Mouse (Mus musculus) liver, adult (tissue): ENCODE measurements around the gene Phox2a.

ENCODE experiments used
- GATA4 ChIP-seq: IDR thresholded peaks from 2 replicates; pipeline ENCODE4 v1.6.1; 2014; ENCODE audit warnings: mild to moderate bottlenecking, low read length; ENCODE audit not compliant: insufficient replicate concordance

Phox2a gene

GRCm38 (mm10) chr7:101817861-101818401 is at the start of gene Phox2a:
Phox2a (plus strand) TSS chr7:101818313.
- TF ChIP-seq GATA4 = no peak

- no peak for TF ChIP-seq GATA4
Measured at GRCm38 (mm10) chr7:101770051-101770450, 48.1 kb upstream of the Phox2a start.

- no peak for TF ChIP-seq GATA4
Measured at GRCm38 (mm10) chr7:101771604-101772003, 46.5 kb upstream of the Phox2a start.

GRCm38 (mm10) chr7:101772687-101773086 is 45.4 kb upstream of the Phox2a start:
- TF ChIP-seq GATA4 = no peak

- TF ChIP-seq GATA4 = no peak
Measured at GRCm38 (mm10) chr7:101777053-101777452, 41.1 kb upstream of the Phox2a start.

GRCm38 (mm10) chr7:101820295-101821030 is 2.4 kb downstream of the Phox2a start:
- no peak for TF ChIP-seq GATA4

- no peak for TF ChIP-seq GATA4
Measured at GRCm38 (mm10) chr7:101821571-101822501, 3.7 kb downstream of the Phox2a start.

- TF ChIP-seq GATA4 = no peak
Measured at GRCm38 (mm10) chr7:101822836-101823757, 5.0 kb downstream of the Phox2a start.

GRCm38 (mm10) chr7:101823758-101824630 is 5.9 kb downstream of the Phox2a start:
- no peak for TF ChIP-seq GATA4

GRCm38 (mm10) chr7:101830373-101830772 is 12.3 kb downstream of the Phox2a start:
- no peak for TF ChIP-seq GATA4

GRCm38 (mm10) chr7:101831437-101831836 is 13.3 kb downstream of the Phox2a start:
- TF ChIP-seq GATA4 = no peak

GRCm38 (mm10) chr7:101832372-101832771 is 14.3 kb downstream of the Phox2a start:
- no peak for TF ChIP-seq GATA4

- TF ChIP-seq GATA4 = no peak
Measured at GRCm38 (mm10) chr7:101833352-101833751, 15.2 kb downstream of the Phox2a start.
